Mouse (Mus musculus): Measurements from ENCODE around the gene Ssmem1.

- TF ChIP-seq CTCF (IDR thresholded peaks at IDR 0.05; ENCODE audit: low read depth), result no peak
- no peak for TF ChIP-seq EP300 (IDR thresholded peaks at IDR 0.05; ENCODE audit: low read depth)
These were observed 32.6 kb downstream of the Ssmem1 start for GRCm38 (mm10) chr6:30542277-30542676.

Measured in liver, embryonic 14.5 days (tissue).